Mouse (Mus musculus) thymus, postnatal 25 days (tissue): ENCODE results near the gene Dhrs2.

Experiments
- DNase-seq: peaks from one replicate; pipeline ENCODE4 v3.0.0; 2022

Gene Dhrs2

GRCm38 (mm10) chr14:55221707-55222106 is at the start of gene Dhrs2:
Dhrs2 (plus strand) TSS chr14:55222007.
- no peak for DNase-seq

GRCm38 (mm10) chr14:55174164-55174563 is 47.6 kb upstream of the Dhrs2 start:
- DNase-seq, result no peak

- DNase-seq, result peak; percentile 59
Measured at GRCm38 (mm10) chr14:55177274-55177673, 44.5 kb upstream of the Dhrs2 start.

GRCm38 (mm10) chr14:55180951-55181350 is 40.9 kb upstream of the Dhrs2 start:
- DNase-seq, result no peak

- DNase-seq, result no peak
Measured at GRCm38 (mm10) chr14:55183231-55183630, 38.6 kb upstream of the Dhrs2 start.

DNA sequence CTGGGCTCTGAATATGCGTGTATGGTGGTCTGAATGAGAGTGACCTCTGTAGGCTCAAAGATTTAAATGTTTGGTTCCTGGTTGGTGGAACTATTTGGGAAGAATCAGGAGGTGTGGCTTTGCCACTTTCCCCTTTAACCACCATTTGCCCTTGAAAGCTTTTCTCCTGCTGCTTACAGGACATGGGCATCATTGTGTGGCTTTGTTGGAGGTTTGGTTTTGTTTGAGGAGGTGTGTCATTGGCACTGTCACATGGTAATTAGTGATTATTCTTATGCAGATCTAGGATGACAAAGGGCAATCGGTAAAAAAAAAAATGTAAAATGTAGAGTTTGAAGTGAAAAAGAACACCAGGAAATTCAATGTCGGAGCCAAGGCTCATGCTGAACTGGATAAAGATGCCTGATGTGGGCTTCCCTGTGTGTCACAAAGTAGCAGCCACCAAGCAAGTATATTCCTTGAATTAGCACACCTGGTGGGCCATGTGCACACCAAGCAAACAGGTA is 37.1 kb upstream of the Dhrs2 start:
- DNase-seq, result no peak

DNA sequence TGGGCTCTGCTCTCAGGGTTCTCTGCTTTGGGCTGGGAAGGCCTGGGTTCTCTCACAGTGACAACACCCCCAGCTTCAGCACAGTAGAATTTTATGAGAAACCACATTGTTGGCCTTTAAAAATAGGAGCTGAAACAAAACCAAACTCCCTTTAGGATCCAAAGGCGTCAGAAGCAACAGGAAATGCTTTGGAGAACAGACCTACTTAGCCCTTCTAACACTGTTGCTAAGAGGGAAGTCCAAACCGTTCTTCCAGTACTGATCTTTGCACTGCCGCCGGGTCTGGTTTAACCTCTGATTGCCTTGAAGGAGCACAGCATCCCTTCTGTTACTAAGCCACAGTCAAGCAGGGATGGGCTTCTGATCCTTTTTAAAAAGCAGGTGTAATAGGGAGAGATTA is 33.3 kb upstream of the Dhrs2 start:
- DNase-seq, result no peak

DNA sequence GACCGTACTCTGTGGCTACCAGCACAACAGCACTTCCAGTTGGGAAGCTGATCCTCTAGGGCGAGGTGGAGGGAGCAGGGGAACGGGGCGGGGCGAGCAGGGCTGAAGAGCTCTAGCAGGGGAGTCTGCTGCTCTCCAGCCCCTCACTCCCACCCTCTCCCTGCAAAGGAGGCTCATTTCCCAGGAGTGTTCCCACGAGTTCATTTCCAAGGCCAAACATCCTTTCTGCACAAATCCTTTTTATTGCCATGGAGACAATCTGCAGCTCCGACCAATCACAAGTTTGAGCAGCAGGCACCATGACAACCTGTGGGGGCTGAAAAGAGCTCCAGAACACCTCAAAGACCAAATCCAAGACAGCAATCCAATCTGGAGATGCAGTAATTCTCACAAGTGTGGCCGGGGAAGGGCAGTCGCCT is 32.4 kb upstream of the Dhrs2 start:
- no peak for DNase-seq

DNA sequence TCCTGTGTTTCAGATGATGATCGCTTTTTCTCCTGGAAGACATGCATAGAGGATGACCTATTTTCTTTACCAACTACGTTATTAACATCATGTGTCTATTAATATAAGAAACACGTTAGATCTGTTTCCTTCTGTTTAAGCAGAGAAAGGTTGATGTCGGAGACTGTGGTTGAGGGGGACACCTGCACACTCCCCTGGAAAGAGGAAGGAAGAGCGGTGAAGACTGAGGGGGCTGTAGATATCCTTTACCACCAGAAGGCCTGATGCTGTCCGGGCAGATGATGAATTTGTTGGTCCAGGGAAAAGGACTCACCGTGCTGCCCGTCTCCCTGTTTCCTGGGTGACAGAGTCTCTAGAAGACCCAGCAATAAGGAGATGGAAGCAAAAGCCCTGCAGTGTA is 28.5 kb upstream of the Dhrs2 start:
- no peak for DNase-seq

DNA sequence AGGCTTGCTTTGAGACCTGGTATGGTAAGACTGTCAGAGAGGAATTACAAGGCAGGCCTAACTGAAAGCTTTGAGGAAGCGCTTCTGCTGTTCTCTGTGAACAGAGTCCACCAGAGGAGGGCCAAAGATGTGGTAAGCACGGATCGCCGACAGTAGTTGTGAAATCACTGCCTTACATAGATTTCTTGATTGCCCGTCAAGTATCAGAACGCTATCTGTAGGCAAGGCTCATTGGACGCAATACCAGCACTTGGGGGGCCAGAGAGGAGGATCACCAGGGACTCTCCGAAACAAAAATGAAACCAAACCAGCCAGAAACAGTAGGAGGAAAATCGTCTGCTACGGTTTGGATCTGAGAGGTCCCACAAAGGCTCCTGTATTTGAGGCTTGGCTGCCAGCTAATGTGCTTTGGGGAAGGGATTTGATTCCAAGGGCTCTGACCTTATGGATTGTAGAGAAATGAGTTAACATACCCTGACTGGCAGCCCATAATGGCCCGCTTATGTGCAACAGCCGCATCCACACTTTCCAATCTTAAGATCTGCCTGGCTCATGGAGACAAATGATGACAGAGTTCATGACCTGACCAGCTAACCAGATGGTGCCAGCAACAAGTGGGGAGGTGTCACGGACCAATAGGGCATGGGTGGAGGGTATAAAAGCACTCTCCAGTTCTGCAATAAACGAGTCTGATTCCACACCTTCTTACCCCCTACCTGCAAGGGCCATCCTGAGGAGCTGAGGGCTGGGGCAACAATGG is 27.8 kb upstream of the Dhrs2 start:
- DNase-seq, result peak; percentile 52

GRCm38 (mm10) chr14:55194786-55195185 is 27.0 kb upstream of the Dhrs2 start:
- no peak for DNase-seq

- DNase-seq, result peak; percentile 11
Measured at GRCm38 (mm10) chr14:55197121-55197520, 24.7 kb upstream of the Dhrs2 start.

DNA sequence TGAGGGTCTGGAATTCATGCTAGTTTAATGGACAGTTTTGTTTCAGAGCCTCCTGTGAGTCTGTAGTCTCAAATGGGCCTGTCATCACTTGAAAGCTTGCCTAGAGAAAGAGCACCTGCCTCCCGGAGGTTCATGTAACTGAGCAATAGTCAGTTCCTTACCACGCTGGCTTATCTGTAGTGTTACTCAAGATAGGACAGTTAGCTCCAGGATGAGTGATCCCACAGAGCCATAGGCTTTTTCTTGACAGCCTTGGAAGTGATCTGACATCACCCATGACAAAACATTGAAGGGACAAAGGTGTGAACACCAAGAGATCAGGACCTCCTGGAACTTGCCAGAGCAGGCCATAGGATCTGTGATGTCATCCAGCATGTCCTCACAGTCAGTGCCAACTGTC is 23.6 kb upstream of the Dhrs2 start:
- DNase-seq, result no peak

GRCm38 (mm10) chr14:55204544-55204943 is 17.3 kb upstream of the Dhrs2 start:
- DNase-seq, result no peak

DNA sequence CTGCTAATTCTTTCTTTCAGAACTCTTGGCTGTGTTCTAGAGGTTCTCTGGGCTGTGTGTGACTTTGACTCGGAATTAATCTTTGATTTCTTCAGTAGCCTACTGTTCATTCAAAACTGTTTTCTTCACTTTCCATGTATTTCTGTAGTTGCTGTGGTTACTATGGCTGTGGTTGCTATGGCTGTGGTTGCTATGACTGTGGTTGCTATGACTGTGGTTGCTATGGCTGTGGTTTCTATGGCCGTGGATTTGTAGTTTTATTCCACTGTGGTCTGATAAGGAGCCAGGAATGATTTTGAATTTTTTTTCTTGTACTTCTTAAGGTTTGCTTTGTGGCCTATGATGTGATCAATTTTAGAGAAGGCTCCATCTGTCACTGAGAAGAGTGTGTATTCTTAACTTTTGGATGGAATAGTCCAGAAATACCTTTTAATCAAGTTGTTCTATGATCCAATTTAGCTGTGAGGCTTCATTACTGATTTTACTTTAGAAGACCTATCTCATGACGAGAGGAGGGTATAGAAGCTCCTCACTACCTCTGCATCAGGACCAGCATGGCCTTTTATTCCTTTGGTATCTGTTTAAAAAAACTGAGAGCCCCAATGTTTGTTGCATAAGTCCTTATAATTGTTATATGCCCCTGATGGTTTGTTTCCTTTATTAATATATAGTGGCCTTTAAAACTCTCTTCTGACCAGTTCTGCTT is 16.6 kb upstream of the Dhrs2 start:
- no peak for DNase-seq

DNA sequence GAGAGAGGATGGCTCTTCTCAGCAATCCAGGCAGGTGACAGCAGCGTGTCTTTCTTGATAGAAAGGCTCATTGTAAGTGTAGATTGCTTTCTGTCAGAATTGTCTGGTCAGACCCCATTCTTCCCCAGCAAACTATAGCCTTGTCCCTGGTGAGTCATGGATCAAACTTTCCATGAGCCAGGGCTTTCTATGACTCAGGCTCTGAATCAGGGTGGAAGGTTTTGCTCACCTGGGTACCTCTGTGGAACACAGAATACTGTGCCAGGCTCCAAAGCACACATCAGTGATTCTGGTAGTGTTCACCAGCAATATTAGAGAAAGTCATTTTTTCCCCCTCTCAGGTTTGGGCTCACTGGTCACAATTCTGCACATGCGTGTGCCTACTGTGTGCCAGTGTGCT is 13.5 kb upstream of the Dhrs2 start:
- DNase-seq, result no peak

GRCm38 (mm10) chr14:55213621-55214020 is 8.2 kb upstream of the Dhrs2 start:
- no peak for DNase-seq

- DNase-seq, result peak; percentile 63
Measured at GRCm38 (mm10) chr14:55214507-55214906, 7.3 kb upstream of the Dhrs2 start.

GRCm38 (mm10) chr14:55223172-55223571 is 1.4 kb downstream of the Dhrs2 start:
- no peak for DNase-seq

- DNase-seq, result no peak
Measured at GRCm38 (mm10) chr14:55234639-55235038, 12.8 kb downstream of the Dhrs2 start.

- no peak for DNase-seq
Measured at GRCm38 (mm10) chr14:55236685-55237084, 14.9 kb downstream of the Dhrs2 start.

DNA sequence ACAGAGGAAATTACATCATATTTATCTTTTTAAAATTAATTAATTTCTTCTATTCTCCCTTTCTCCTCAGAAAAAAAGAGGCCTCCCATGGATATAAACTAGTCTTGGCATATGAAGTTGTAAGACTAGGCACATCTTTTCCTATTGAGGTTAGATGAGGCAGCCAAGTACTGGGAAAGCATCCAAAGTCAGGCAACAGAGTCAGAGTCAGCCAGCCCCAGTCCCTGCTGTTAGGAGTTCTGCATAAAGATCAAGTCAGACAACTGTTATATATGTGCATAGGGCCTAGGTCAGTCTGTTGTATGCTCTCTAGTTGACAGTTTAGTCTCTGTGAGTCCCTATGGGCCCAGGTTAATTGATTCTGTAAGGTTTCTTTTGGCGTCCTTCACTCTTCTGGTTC is 20.9 kb downstream of the Dhrs2 start:
- DNase-seq, result no peak

GRCm38 (mm10) chr14:55247181-55247580 is 25.4 kb downstream of the Dhrs2 start:
- no peak for DNase-seq

- no peak for DNase-seq
Measured at GRCm38 (mm10) chr14:55248284-55248683, 26.5 kb downstream of the Dhrs2 start.
